Mouse (Mus musculus) right cerebral cortex, postnatal 14 days (tissue): ENCODE measurements around the gene Lsp1.

Experiments used
- DNase-seq: peaks from one replicate; pipeline ENCODE4 v3.0.0; 2022

Lsp1 gene

DNA sequence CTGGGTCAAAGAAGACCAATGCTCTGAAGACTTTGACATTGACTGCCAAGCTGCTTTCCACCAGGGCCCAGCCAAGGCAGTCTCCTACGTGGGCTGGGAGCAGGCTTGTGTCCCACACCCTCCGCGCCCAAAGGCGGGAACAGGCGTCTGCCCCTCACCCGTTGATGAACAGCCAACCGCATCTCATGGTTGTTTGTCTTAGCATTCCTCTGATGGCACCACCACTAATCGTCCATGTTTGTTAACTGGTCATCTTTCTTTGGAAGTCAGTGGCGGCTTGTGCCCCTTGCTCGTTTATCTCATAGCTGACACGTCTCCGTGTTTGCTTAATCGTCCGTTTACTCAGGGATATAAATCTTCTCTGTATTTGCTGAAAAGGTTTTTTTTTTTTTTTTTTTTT, 48.9 kb downstream of the Lsp1 start:
- no peak for DNase-seq

DNA sequence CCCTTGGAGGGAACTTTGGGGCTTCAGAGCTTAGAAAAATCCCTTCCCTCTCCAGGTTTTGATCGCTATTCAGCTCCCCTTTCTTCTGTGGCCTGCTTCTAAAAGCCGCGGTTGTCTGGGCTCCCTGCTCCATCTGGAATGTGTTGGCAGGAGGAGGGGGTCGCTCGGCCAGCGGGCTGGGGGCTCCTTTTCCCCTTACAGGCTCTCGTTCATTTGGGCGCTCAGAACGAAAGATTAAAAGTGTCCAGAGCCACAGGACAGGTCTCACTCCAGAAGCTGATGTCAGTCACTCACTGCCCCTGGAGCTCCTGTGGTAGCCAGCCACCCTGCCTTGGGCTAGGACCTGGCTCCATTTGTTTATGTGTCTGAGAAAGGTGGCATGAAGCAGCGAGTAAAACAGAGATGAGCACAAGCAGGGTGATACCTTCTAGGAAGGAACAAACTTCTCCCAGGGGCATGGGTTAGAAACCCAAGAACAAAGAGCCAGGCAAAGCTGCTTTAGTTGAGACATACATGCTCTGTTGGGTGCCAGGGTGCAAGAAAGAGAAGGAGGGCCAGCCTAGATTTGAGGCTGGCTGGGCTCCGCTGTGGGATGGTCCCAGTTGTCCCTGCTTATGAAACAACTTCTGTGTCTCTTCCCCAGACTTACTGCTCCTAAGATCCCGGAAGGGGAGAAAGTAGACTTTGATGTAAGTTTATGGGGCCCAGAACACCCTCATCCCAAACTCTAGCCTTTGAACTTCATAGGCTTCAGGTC, 49.6 kb downstream of the Lsp1 start:
- DNase-seq = no peak

DNA sequence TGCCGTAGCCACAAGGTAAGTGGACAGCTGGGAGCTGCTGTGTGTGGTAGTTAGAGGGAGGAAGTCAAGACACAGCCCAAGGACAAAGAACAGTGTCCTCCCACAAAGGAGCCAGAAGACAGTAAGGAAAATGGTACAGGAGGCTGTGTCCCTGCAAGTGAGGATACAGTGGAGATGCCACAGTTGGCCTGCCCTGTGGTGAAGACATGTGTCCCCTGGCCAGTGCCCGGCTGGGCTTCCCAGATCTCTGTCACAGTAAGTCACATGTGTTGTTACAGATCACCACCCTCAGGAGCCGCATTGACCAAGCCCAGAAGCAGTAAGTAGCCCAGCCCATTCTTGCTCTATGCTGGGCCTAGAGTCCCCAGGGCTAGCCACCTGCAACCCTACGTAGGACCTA, 53.4 kb downstream of the Lsp1 start:
- DNase-seq = no peak

DNA sequence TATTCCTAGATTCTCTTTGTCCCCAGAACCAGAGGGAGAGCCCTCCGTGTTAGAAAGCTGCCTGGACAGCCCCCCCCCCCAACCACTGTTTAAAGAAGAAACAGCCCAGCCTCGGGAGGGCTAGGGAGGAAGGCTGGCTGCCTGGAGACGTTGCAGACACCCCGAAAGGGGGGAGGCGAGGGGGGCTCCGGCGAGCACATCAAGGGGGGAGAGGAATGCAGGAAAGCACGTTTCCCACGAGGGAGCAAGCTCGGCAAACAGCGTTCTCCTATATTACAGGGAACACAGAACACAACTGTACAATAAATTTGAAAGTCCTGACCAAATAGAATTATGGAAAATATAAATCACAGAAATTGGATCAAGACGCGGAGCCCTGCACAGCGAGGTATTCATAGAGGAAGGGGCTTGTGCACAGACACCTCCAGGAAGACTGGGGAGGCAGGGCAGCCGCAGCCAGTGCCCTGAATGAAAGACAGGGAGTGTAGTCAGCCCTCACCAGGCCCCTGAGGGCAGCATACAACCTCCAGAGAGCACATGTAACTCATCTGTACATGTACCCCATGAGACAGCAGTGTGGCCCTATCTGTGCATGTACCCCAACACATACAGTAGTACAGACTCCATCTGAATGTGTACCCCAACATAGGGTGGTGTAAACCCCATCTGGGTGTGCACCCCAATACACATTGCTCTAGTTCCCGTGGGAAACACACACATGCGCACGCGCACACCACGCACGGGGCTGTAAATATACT, 55.8 kb downstream of the Lsp1 start:
- no peak for DNase-seq

DNA sequence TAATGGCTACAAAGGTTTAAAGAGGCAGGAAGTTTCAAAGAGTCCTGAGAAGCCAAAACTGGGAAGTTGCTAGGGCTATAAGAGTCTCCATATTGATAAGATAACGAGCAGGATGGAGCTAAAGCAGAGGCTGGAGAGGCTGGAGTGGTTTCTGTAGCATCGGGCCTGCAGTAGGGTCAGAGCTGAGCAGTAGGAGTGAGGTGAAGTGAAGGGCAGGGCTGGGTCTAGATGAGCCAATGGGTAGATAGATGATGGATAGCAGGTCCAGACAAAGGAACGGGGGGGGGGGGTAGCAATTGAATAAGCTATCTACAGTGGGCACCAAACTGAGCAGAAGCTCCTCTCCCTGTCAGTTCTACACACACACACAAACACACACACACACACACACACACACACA, 56.9 kb downstream of the Lsp1 start:
- no peak for DNase-seq

DNA sequence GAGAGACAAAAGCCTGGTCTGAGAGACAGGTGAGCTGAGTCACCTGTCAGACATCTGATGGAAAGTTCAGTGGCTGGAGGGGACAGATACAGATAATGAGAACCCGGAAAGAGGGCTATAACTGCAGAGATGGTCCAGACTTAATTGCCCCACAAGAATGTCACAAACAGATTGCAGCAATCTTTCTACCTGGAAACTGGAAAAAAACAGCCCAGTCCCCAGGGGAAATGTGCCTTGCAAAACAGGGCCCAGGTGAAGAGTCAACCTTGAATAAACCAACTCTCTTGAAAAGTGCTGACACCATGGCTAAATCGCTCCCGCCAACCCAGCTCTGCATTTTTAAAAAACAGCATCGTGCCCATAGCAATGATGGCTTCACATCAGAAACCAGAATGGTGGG, 59.7 kb downstream of the Lsp1 start:
- no peak for DNase-seq

DNA sequence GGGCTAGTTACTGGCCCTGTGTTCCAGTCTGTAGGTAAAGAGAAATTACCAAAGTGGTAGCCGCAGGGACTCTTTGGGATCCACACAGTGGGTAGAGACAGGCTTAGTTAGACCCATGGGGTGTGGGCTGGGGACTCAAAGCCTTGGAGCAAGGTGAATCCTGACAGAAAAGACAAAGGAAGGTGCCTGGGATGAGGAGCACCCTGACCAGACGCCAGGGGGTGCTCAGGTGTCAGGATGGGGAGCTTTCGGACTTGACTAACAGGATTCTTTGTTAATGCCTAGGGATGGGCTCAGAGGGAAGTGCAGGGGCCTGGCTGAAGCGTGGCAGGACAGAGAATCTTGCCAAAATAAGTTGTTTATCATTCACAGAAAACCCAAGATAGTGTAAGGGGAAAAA, 61.7 kb downstream of the Lsp1 start:
- no peak for DNase-seq

DNA sequence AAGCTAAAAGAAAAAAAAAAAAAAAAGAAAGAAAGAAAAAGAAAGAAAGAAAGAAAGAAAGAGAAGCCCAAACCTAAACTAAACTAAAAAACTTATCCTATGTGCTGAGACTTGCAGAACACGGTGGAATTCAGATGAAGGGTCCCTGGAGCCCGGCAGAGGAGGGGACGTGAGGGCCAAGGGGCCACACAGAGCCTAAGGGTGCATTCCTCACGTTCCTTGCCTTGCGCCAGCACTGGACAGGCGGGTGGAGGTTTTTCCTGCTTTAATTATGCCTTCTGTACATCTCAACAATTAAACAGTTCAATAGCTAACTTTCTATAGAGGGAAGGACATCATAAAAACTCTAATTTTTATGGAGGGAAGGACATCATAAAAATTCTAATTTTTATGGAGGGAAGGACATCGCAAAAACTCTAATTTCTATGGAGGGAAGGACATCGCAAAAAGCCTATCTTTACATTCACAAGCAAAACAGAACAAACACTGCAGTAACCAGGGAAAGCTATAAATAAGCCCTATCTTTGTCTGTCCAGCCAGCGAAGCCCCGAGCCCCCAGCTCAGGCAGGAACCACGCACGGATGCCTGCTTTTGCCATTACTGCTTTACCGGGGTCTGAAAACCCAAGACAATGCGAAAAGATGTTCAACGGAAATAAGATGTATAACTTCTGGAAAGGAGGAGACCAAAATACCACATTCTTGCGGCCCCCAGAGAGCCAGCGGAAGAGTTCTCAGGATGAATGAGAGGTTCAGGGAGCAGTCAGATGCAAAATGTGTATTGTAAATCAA, 62.8 kb downstream of the Lsp1 start:
- DNase-seq = no peak

DNA sequence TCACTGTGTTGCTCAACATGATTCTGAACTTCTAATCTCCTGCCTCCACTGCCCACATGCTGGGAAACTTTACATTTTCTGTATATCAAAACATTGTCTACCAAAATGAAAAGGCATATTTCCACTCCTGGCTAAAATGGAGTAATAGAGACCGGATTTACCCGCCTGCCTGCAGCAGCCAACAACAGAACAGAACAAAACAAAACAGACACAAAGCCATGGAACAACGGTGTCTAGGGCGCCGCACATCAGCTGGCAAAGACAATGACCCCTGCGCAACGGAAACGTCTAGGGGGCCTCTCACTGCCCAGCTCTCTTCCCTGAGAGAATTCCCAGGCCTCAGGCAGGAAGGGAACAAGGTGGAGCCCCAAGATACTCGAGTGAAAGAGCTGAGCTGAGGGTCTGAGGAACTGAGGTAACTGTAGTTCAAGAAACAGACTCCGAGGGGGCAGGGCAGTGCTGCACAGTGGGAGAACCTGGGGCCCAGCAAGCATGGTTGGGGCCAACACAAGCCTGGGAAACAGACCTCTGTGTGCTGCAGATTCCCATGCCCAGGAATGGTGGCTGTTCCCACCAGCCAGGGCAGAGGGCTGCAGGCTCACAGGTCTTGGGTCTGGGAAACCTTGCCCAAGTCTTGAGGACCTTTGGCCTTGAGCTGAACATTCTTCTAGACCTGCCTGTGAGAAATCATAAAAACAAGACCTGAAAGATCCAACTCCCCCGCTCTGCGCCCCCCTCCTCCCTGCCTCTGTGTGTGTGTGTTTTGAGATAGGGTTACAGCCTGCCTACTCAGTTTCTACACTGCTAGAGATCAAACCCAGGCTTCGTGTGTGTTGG, 65.0 kb downstream of the Lsp1 start:
- no peak for DNase-seq

DNA sequence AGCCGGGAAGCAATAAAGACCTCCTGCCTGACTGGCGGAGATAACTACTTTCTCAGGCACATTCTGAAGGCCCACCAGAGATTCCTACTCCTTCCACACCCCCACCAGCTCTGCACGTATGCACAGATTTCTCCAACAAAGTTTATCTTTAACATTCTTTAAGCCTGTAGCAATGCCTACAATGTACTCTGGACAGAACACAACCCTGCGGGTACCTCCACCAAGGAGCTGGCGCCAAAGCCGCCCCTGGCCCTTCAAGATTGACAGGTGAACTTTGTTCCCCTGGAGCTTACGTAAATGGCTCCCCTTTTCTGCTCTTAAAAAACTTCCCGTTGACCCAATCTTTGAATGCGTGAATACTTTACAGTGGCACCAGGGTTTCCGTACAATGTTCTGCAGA, 68.7 kb downstream of the Lsp1 start:
- no peak for DNase-seq

DNA sequence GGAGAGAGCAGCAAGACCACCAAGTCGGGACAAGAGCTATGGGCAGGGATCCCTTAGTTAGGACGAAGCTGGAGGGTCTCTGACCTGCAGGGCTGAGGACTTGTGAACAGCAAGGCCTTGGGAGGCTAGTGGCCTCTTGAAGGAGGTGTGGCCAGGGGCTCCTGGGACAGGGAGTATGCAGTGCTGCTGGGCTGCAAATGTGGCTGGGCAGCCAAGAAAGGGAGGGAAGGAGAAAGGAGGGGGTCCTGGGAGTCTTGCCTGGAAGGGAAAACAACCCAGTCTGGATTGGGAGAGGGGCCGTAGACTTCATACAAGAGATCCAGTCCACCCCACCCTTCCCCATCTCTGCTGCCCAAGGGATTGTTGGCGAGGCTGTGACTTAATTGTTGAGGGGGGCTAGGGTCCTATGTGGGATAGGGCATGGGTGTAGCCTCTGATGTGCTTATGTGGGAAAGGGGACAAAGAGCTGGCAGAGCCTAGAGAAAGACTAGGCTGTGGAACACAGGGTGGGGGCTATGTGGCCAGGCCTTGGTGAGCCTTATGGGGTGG, 71.4 kb downstream of the Lsp1 start:
- DNase-seq = no peak

DNA sequence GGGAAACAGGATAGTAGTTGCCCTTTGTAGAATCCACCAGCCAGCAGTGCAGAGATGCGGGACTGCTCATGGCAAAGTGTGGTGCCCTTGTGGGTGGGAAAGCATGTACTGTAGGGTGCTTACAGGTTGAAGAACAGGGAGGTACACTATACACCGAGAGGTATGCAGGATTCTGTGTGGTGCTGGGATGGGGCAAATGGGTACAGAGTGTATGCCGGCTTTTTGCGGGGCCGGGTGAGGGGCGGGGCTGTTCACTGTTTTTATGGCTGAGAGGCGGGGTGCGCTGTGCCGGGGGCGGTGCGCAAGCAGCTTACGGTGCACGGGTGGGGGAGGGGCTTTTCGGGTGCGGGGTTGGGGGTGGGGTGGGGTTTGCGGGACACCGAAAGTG, 72.1 kb downstream of the Lsp1 start, which contains the start of gene Mrpl23:
Mrpl23 (plus strand) TSS at position 16 of the 388 bp plus-strand sequence.
- DNase-seq = no peak

DNA sequence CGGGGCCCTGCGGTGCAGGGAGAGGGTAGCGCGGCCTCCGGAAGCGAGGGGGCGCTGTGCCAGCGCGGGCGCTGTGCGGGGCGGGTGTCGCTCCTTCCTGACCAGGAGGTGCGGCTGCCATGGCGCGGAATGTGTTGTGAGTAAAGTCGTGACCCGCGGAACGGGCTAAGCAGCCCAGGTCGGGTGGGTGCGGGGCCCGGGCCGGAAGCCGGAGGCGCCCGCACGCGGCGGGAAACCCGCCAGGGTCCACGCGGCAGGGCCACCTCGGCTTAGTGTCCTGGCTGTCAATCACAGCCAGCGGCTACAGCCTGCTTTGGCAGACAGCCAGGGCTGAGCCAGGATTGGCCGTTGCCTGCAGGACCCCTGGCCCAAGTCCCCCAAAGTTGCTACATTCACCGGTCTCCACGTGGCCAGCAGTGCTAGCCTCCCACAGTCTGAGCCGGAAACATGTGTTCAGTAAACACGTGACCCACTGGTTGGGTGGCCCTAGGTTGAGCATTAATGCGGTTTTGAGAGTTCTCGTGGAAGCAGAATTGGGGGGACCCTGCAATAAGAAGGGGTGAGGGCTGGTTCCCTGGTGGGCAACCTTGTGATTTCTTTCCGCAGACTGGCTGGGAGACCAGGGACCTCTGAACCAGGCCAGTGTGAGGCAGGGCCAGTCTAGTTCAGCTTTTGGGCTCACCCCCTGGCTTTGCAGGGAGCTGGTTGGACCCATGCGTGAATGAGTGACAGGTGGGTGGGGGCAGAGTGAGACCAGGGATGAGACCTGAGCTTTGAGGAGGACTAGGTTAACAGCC, 72.6 kb downstream of the Lsp1 start:
- DNase-seq = peak; percentile 89

DNA sequence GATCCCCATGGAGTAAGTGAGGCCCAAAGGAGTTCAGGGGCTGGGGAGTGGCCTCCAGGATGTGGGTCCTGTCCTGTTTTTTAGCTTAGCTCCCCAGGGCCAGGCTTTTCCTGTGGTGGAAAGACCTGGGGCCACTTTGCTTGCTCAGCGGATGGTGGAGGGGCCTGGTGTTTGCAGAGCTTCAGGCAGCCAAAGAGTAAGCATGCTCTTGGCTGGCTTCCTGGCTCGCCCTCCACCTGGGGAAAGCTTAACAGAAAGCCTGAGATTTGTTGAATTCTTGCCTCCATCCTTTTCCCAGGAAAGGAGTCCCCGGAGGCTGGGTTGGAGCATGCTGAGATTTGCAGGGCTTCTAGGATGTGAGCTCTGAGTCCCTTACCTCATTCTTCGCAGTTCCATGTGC, 74.5 kb downstream of the Lsp1 start:
- DNase-seq = no peak

DNA sequence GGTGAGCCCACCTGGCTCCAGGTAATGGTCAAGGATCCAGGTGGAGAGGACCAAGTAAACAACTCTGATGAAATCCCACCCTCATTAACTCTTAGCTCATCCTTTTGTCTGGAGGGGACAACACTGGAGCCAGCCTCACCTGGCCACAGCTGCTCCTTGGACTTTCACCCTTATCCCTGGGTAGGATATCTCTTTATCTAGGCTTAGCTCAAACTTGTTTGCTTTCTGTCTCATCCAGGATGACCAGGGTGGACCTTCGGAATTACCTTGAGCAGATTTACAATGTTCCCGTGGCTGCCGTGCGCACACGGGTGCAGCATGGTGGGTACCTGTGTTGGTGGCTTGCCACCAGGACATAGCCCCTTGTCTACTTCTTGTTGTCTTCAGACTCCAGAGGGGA, 75.2 kb downstream of the Lsp1 start:
- DNase-seq = no peak

DNA sequence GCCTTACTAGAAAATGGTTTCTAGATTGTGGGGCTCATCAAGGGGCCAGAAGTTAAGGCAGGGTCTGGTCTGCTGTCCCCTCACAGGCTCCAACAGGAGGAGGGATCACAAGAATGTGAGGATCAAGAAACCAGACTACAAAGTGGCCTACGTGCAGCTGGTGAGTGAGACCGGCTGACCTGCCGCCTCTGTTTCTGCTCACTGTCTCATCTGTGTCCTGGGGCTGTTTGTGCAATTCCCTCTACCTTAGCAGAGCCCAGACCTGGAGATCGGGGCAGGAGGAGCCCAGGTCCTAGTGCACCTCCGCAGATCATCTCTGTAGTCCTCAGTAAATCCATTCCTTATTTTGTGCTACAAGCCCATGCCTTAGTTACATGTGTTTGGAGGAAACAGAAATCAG, 76.6 kb downstream of the Lsp1 start:
- no peak for DNase-seq

DNA sequence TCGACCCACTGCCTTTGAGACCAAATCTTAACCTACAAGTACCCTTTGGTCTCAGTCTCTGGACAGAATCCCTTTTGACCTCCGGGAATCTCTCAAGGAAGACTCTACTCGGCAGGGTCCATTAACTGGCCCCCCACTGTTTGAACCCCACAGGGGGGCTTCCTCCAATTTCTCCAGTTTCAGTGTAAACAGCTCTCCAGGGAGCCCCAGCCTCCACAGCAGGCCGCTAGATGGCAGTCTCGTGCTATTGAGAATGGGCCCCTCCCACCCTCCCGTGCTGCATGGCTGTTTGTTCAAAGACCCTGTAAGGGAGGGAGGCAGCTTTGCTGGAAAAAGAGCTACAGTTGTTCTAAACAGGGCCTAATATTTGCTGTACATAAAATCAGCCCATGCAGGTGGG, 77.3 kb downstream of the Lsp1 start:
- DNase-seq = peak; percentile 81

DNA sequence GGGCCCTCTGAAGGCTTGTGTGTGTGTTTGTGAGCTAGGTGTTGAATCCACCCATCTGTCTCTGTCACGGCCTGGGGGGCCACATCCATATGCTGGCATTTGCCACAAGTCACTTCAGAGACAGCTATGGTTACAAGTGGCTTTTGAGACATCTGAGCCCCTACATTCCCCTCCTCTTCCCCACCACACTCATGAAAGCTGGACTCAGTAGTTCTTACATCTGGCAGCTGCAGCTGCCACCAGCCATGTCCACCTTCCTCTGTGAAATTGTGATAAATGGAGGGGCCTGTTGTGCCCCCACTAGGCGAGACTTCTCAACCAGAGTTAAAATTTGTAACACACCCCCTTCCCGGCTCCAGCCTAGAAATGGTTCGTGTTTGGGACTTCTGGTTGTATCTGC, 77.7 kb downstream of the Lsp1 start:
- DNase-seq = no peak

DNA sequence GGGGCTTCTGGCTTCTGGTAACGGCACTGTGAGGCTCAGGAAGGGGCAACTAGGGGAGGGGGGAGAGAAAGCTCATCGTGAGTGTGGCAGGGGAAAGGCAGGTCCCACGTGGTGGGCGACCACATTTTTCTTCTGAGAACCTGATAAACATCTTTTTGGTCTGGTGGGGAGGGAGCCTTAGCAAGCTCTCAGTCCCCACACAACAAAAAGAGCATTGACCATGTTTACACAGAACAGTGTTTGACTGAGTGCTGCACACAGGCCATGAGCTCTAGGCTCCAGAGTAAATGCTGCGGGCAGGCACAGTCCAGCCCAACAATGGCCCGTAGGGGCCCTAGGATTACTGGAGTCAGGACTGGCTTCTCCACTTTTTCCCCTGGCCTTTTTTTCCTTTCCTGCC, 78.2 kb downstream of the Lsp1 start:
- DNase-seq = no peak

DNA sequence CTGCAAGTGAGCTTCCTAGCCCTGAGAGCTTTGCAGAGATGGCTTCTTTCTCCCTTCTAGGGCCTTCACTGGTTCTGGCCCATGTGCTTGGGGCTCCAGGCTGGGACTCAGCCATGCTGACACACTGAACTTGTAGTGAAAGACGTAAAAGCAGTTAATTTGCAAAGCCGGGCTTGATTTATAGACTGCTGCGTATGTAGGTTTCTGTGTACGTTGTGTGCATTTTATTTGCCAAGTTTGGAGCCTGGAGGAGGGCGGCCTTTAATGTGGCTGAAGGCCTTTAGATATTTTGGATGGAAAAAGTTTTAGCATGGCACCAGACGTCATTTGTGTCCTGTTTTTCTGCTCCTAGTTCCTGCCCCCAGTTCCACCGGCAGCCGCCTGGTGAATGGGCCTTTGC, 79.2 kb downstream of the Lsp1 start:
- no peak for DNase-seq

DNA sequence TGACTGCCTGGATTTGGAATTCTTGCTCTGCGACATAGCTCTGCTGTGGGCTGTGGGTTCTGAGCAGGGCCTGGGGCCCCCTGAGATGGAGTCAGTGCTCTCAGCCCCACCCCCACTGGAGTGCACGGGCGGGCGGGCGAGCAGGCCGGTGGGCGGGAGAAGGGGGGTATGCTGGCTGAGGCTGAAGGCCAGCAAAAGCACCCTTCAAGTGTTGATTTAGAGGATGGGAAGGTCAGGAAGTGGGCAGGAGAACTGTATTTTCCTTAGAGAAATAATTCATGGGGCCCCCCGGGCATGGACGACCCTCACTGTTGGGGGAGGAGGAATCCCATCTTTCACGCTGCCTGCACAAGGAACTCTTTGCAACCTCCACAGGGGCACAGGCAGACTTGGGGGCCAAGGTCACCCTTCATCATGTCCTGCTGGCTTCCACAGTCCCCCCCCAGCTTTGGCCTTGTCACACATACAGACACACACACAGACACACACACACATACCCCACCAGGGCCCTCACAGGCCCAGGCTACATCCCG, 82.2 kb downstream of the Lsp1 start:
- no peak for DNase-seq
